Mouse (Mus musculus) mammary gland, adult 2 months (tissue): ENCODE data around the gene Fstl5. TPM values are rescaled to one million over a fixed set of nuclear protein-coding genes. Genes with fewer than 3 reads are reported as not detected.

Experiments used
- polyA plus RNA-seq: library from polyadenylated mRNA; depleted of rRNA; stranded (reverse); fragments of >200 nt; gene quantifications from 2 replicates; pipeline ENCODE4 v1.2.3, GENCODE M21; 2012; ENCODE audit warnings: low replicate concordance; rRNA removed

The Fstl5 gene
- polyA plus RNA-seq, result not detected in 2 replicates

DNA sequence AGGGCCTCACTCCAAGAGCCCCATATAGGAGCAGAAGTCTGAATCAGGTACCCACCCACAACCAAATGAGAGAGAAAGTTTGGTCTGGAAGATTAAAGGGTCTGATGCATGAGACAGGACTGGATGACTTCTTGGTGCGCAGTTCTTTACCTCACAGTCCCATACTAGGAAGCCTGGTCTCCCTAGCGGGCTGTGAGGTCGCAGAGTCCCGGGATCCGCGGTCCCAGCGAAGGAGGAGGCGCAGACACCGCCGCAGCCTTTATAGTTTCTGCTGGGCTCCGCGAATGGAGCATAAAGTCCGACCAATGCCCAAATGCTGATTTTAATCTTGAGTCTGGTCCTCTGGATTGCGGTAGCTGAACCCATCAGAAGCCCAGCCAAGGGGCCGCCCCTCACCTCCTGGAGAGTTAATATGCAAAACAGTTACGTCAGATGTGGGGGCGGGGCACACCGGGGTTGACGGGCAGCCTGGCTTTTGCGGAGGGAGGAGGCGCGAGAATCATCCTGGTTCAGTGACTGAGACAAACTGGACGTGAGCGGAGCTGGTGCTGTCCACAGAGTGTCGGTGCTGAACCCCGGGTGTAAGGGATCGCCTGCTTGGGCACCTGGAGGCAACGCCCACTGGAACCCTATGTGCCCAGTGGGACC is at the start of gene Fstl5:
Fstl5 (plus strand) TSS at position 211 of the 648 bp plus-strand sequence.

Other genes with a start within 250 kb of the Fstl5 start
- 27.9 and 40.0 TPM in 2 replicates for gene Golim4, start 117.3 kb upstream of the Fstl5 start, polyA plus RNA-seq